Mouse (Mus musculus) forebrain, embryonic 16.5 days (tissue): Measurements from ENCODE around the gene Timp3. TPM values are rescaled to one million over a fixed set of nuclear protein-coding genes. Genes with fewer than 3 reads are reported as not detected.

Experiments used
- ATAC-seq: fragments of 200-750 bp; cut with Nextera tagmentation; 2 replicates; pipeline ENCODE4 v1.8.0; 2017; ENCODE audit warnings: mild to moderate bottlenecking, moderate library complexity
- H3K27ac ChIP-seq: fragments of 300-500 bp; sonication (generic); 2 replicates; pipeline ENCODE4 v1.5.1; 2014; ENCODE audit warnings: low read length, control low read depth
- H3K27me3 ChIP-seq: fragments of 300-500 bp; sonication (generic); replicated peaks from 2 replicates; pipeline ENCODE4 v1.6.1; 2014; ENCODE audit warnings: low read length; ENCODE audit not compliant: control insufficient read depth, insufficient read depth
- H3K36me3 ChIP-seq: fragments of 300-500 bp; sonication (generic); 2 replicates; pipeline ENCODE4 v1.6.1; 2014; ENCODE audit not compliant: control insufficient read depth, insufficient read depth
- H3K4me1 ChIP-seq: fragments of 300-500 bp; sonication (generic); replicated peaks from 2 replicates; pipeline ENCODE4 v1.6.1; 2014; ENCODE audit warnings: low read length; ENCODE audit not compliant: control insufficient read depth, insufficient read depth
- H3K4me2 ChIP-seq: fragments of 300-500 bp; sonication (generic); 2 replicates; pipeline ENCODE4 v1.6.1; 2014; ENCODE audit warnings: mild to moderate bottlenecking, low read length, control low read depth
- H3K4me3 ChIP-seq: fragments of 300-500 bp; sonication (generic); replicated peaks from 2 replicates; pipeline ENCODE4 v1.5.1; 2014; ENCODE audit warnings: mild to moderate bottlenecking, low read length, control low read depth
- H3K9ac ChIP-seq: fragments of 300-500 bp; sonication (generic); replicated peaks from 2 replicates; pipeline ENCODE4 v1.6.1; 2014; ENCODE audit warnings: low read depth, low read length, control low read depth
- H3K9me3 ChIP-seq: fragments of 300-500 bp; sonication (generic); 2 replicates; pipeline ENCODE4 v1.6.1; 2016; ENCODE audit warnings: low read length; ENCODE audit not compliant: control insufficient read depth
- WGBS: fragments of 180-500 bp; shearing (Covaris S2); extraction: QIAGEN DNeasy Blood & Tissue Kit; methylation state at CpG from one replicate; pipeline ENCODE4 v1.1.7; 2014; 5-methylcytosine and 5-hydroxymethylcytosine counted together
- polyA plus RNA-seq: library from polyadenylated mRNA; unstranded; fragments of >200 nt; fragmentation: Nextera tagmentation; extraction: Ambion mirVana; gene quantifications from 2 replicates; pipeline ENCODE4 v1.2.1, GENCODE M21; 2015

Timp3 gene
- polyA plus RNA-seq, 1 experiment from 2014 or later, result 21.4 TPM

DNA sequence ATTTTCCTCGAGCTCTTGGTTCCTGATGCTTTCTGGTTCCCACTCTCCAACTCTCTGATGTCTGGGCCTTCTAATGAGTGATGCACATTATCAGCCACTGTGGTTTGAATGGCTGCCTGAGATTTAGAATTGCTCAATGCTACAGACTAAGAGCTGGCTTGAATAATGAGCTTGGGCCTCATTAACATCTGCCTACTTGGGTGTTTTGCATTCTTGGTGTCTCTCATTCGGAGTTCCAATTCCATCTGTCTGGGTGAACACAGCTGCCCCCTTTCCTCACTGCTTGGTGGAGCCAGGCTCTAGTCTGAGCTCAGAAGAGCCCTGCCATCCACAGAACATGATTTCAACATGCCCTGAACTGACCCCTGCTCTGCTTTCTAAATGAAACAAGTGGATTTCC is 89.7 kb downstream of the Timp3 start:
- ATAC-seq, result peak; percentile 70
- H3K4me3 ChIP-seq, result no peak overlapping the region
- 9% methylated on average over 2 of the region's 2 CpGs for WGBS

DNA sequence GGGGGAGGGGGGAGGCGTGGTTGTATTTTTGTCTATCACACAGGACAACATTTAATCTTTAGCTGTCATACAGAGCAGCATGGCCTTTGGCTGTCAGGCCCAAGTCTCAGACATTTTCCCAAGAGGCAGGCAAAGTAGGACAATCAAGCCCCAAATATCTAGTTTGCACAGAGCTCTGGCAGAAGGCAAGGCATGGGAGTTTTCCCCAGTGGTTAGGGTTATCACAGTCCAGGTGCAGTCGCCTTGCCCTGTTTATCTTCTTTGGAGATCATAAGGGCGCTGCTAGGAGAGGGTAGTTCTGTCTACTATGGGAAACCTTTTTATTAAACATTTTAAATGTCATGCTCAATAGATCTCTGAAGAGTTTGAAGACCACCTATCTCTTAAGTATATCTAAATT is 92.2 kb downstream of the Timp3 start:
- Histone ChIP-seq H3K36me3 (no peaks in the 10 kb centered on the region), H3K27ac (no peak overlapping the region), H3K4me3 (no peak overlapping the region), H3K9ac (no peak overlapping the region), H3K4me1 (peaks cover 17% of the 10 kb centered on the region), H3K9me3 (peaks cover 2% of the 10 kb centered on the region; the same call in 1 of the 2 replicates), H3K27me3 (no peaks in the 10 kb centered on the region), H3K4me2 (no peak overlapping the region)
- WGBS, result 89% methylated on average over 3 of the region's 3 CpGs
- ATAC-seq, result no peak

More for the DNA sequence above, 89.7 kb downstream of the Timp3 start:
- no peaks in the 10 kb centered on the region for H3K27me3 ChIP-seq
- peaks cover 2% of the 10 kb centered on the region; the same call in 1 of the 2 replicates for H3K9me3 ChIP-seq
- H3K4me2 ChIP-seq, result no peak overlapping the region
- peaks cover 17% of the 10 kb centered on the region for H3K4me1 ChIP-seq
- peak overlapping the region; percentile 16 for H3K27ac ChIP-seq
- H3K36me3 ChIP-seq, result no peaks in the 10 kb centered on the region
- H3K9ac ChIP-seq, result no peak overlapping the region

DNA sequence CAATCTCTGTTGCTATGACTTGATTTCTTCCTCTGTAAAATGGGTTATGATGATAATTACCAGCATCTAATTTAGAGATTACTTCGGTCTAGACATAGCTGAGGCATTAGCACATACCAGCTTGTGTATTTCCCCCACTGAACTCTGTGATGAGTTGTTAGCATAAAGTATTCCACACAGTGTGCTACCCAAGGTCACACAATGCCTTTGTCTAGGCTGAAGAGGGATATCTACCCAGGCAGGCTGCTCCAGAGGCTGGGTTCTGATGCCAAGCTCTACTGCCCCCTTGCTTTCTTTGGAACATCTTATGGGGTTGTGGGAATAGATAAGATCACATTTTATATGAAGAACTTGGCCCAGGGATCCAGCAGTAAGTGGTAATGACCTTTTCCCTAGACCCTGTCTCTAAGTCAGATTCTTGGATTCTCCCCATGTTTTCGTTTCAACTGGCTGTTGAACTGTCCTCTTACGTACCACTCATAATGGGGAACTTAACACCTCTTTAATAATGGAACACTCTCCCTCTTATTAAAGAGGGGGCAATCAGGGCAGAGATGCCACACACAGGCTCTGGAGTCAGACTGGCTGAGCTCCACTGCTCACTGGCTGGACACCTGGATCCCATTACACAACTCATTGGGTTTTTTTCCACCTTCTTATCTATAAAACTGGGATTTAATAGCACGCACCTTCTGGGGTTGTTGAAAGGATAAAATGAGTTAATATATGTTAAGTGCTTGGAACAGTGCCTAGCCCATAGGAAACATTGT is 97.6 kb downstream of the Timp3 start:
- Histone ChIP-seq H3K27me3 (no peaks in the 10 kb centered on the region), H3K9me3 (peaks cover 2% of the 10 kb centered on the region; the same call in 1 of the 2 replicates), H3K9ac (no peak overlapping the region), H3K27ac (no peak overlapping the region), H3K4me3 (no peak overlapping the region), H3K36me3 (no peaks in the 10 kb centered on the region), H3K4me2 (no peak overlapping the region), H3K4me1 (no peaks in the 10 kb centered on the region)
- 79% methylated on average over 4 of the region's 4 CpGs for WGBS
- ATAC-seq, result no peak

DNA sequence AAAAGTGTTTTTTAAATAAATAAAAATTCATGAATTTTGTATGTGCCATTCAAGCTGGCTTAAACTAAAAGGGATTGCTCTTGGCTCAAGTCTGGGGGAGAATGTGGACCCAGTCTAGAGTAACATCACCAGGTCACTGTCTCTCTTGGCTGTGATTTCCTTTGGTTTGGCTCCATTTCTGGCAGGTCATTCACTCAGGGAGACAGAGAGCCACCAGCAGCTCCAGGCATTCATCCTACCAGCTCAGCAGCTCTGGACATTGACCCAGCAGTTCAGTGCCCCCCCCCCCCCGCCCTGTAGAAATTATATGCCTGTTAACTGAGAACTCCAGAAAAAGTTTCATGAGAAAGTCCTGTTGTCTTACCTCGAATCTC is 98.2 kb downstream of the Timp3 start:
- Histone ChIP-seq H3K27me3 (no peaks in the 10 kb centered on the region), H3K27ac (no peak overlapping the region), H3K4me1 (no peaks in the 10 kb centered on the region), H3K9ac (no peak overlapping the region), H3K4me3 (no peak overlapping the region), H3K36me3 (no peaks in the 10 kb centered on the region), H3K9me3 (peaks cover 2% of the 10 kb centered on the region; the same call in 1 of the 2 replicates), H3K4me2 (no peak overlapping the region)
- no peak for ATAC-seq
- WGBS, result 65% methylated on average over 2 of the region's 2 CpGs

Other genes starting within 250 kb of the Timp3 start
- gene Syn3, start 198.5 kb downstream of the Timp3 start, polyA plus RNA-seq, result 19.5 and 24.8 TPM in 2 replicates